Mouse (Mus musculus): Measurements from ENCODE around the gene Aurkaip1.

Aurkaip1 gene

GRCm38 (mm10) chr4:155831205-155831766, at the start of gene Aurkaip1:
Aurkaip1 (plus strand) TSS chr4:155831272.
- peak; percentile 98 to 99 for DNase-seq (ENCODE audit: low spot score in 2 of 2)

GRCm38 (mm10) chr4:155783486-155784080, 47.5 kb upstream of the Aurkaip1 start:
- DNase-seq (ENCODE audit: low spot score in 2 of 2) = no peak

- peak; percentile 72 to 90 for DNase-seq (ENCODE audit: low spot score in 2 of 2)
These were observed 46.9 kb upstream of the Aurkaip1 start for GRCm38 (mm10) chr4:155784081-155784701.

GRCm38 (mm10) chr4:155785246-155785645, 45.8 kb upstream of the Aurkaip1 start:
- peak in 1 of 2 experiments; percentile 66 for DNase-seq (ENCODE audit: low spot score in 2 of 2)

GRCm38 (mm10) chr4:155785819-155786218, 45.3 kb upstream of the Aurkaip1 start, which contains the start of gene Tmem88b:
Tmem88b (minus strand) TSS chr4:155785874.
- peak in 1 of 2 experiments; percentile 27 for DNase-seq (ENCODE audit: low spot score in 2 of 2)

GRCm38 (mm10) chr4:155788300-155788699, 42.8 kb upstream of the Aurkaip1 start:
- peak; percentile 72 to 76 for DNase-seq (ENCODE audit: low spot score in 2 of 2)

GRCm38 (mm10) chr4:155788833-155789232, 42.2 kb upstream of the Aurkaip1 start:
- peak; percentile 59 to 70 for DNase-seq (ENCODE audit: low spot score in 2 of 2)

- no peak for DNase-seq (ENCODE audit: low spot score in 2 of 2)
These were observed 41.0 kb upstream of the Aurkaip1 start, which contains the start of gene Ankrd65 for GRCm38 (mm10) chr4:155790021-155790489. Ankrd65 (plus strand) TSS chr4:155790439.

GRCm38 (mm10) chr4:155790650-155791161, 40.4 kb upstream of the Aurkaip1 start:
- no peak for DNase-seq (ENCODE audit: low spot score in 2 of 2)

GRCm38 (mm10) chr4:155791240-155791933, 39.7 kb upstream of the Aurkaip1 start:
- no peak for DNase-seq (ENCODE audit: low spot score in 2 of 2)

GRCm38 (mm10) chr4:155793730-155794129, 37.3 kb upstream of the Aurkaip1 start:
- no peak for DNase-seq (ENCODE audit: low spot score in 2 of 2)

- no peak for DNase-seq (ENCODE audit: low spot score in 2 of 2)
These were observed 29.0 kb upstream of the Aurkaip1 start for GRCm38 (mm10) chr4:155802075-155802474.

GRCm38 (mm10) chr4:155802741-155803339, 28.2 kb upstream of the Aurkaip1 start, which contains the start of gene Mrpl20:
Mrpl20 (plus strand) TSS chr4:155802878.
- peak in 1 of 2 experiments; percentile 65 for DNase-seq (ENCODE audit: low spot score in 2 of 2)

- DNase-seq (ENCODE audit: low spot score in 2 of 2) = peak; percentile 95 to 99
These were observed 27.6 kb upstream of the Aurkaip1 start for GRCm38 (mm10) chr4:155803340-155804041.

- no peak for DNase-seq (ENCODE audit: low spot score in 2 of 2)
These were observed 23.2 kb upstream of the Aurkaip1 start for GRCm38 (mm10) chr4:155807841-155808240.

GRCm38 (mm10) chr4:155811929-155812664, 19.0 kb upstream of the Aurkaip1 start, which contains the start of gene Ccnl2:
Ccnl2 (plus strand) TSS chr4:155812489.
- DNase-seq (ENCODE audit: low spot score in 2 of 2) = peak; percentile 92 to 96

- DNase-seq (ENCODE audit: low spot score in 2 of 2) = peak; percentile 49 to 78
These were observed 18.3 kb upstream of the Aurkaip1 start for GRCm38 (mm10) chr4:155812665-155813181.

GRCm38 (mm10) chr4:155817533-155817932, 13.5 kb upstream of the Aurkaip1 start:
- no peak for DNase-seq (ENCODE audit: low spot score in 2 of 2)

- no peak for DNase-seq (ENCODE audit: low spot score in 2 of 2)
These were observed 10.0 kb upstream of the Aurkaip1 start for GRCm38 (mm10) chr4:155821025-155821424.

GRCm38 (mm10) chr4:155823443-155823842, 7.6 kb upstream of the Aurkaip1 start:
- no peak for DNase-seq (ENCODE audit: low spot score in 2 of 2)
